Mouse (Mus musculus): ENCODE results near the gene H2al1f. TPM values are rescaled to one million over a fixed set of nuclear protein-coding genes. Genes with fewer than 3 reads are reported as not detected.

Gene H2al1f
- polyA plus RNA-seq, 1 experiment from 2014 or later: not detected

GRCm38 (mm10) chrX:11346756-11347155 lies 31.8 kb downstream of the H2al1f start:
- Histone ChIP-seq H3K27ac (ENCODE audit: low read depth, low read length) (no peak overlapping the region), H3K4me1 (ENCODE audit: control insufficient read depth, insufficient read depth, low read length) (no peaks in the 10 kb centered on the region), H3K9ac (ENCODE audit: low read length) (no peak overlapping the region), H3K4me2 (ENCODE audit: low read length) (no peak overlapping the region), H3K27me3 (replicated peaks; ENCODE audit: control insufficient read depth, insufficient read depth, low read length) (no peaks in the 10 kb centered on the region), H3K4me3 (ENCODE audit: low read depth, low read length) (no peak overlapping the region), H3K36me3 (ENCODE audit: control insufficient read depth, insufficient read depth, low read length) (no peaks in the 10 kb centered on the region), H3K9me3 (replicated peaks; ENCODE audit: control insufficient read depth, low read length) (no peaks in the 10 kb centered on the region)
- no peak for DNase-seq (ENCODE audit: low spot score)
- WGBS: 91% methylated on average over 3 of the region's 3 CpGs
- ATAC-seq: no peak

DNA sequence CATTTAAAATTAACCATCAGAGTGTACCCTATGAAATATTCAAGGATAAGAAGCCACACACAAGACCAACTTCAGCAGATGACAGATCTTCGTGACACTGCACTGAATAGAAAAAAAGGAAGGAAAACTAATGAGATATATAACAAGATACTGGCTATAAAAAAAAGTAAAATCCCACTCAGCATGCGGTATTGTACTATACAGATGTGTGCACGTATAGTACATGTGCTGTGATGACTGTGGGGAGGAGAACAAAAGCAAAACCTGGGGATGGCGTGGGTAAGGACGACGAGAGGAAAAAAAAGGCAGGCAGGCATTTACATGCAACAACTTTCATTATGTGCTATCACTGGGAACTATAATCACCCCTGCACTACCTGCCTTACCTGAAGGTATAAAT lies 45.9 kb downstream of the H2al1f start:
- no peak overlapping the region for H3K4me2 ChIP-seq (ENCODE audit: low read length)
- no peaks in the 10 kb centered on the region for H3K27me3 ChIP-seq (replicated peaks; ENCODE audit: control insufficient read depth, insufficient read depth, low read length)
- H3K4me3 ChIP-seq (ENCODE audit: low read depth, low read length): no peak overlapping the region
- no peak overlapping the region for H3K9ac ChIP-seq (ENCODE audit: low read length)
- ATAC-seq (no peak), DNase-seq (ENCODE audit: low spot score) (no peak)
- H3K9me3 ChIP-seq (replicated peaks; ENCODE audit: control insufficient read depth, low read length): no peaks in the 10 kb centered on the region
- no peaks in the 10 kb centered on the region for H3K36me3 ChIP-seq (ENCODE audit: control insufficient read depth, insufficient read depth, low read length)
- peaks cover 2% of the 10 kb centered on the region; the same call in 1 of the 2 replicates for H3K4me1 ChIP-seq (ENCODE audit: control insufficient read depth, insufficient read depth, low read length)
- H3K27ac ChIP-seq (ENCODE audit: low read depth, low read length): no peak overlapping the region
- WGBS: 80% methylated on average over 6 of the region's 6 CpGs

DNA sequence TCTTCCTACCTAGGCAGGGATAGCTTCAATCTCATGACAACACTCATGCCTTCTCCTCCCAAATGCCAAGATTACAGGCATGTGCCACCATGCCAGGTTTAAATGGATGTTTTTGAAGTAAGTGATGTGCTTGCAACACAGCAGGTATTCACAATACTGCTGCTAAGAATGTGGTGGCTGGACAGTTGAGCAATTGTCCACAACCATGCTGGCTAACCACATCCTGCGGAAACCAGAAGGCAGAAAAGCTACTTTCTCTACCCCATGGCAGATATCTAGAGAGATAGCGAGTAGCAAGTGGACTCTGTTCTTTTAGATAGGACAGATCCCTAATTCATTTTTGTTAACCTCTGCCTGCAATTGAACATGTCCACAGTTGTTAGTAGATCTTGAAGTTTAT lies 46.3 kb downstream of the H2al1f start:
- no peak for ATAC-seq
- H3K36me3 ChIP-seq (ENCODE audit: control insufficient read depth, insufficient read depth, low read length): no peaks in the 10 kb centered on the region

GRCm38 (mm10) chrX:11363890-11364289 lies 48.9 kb downstream of the H2al1f start:
- Histone ChIP-seq H3K4me1 (ENCODE audit: control insufficient read depth, insufficient read depth, low read length) (peaks cover 2% of the 10 kb centered on the region; the same call in 1 of the 2 replicates), H3K27me3 (replicated peaks; ENCODE audit: control insufficient read depth, insufficient read depth, low read length) (no peaks in the 10 kb centered on the region), H3K9ac (ENCODE audit: low read length) (no peak overlapping the region), H3K9me3 (replicated peaks; ENCODE audit: control insufficient read depth, low read length) (no peaks in the 10 kb centered on the region), H3K27ac (ENCODE audit: low read depth, low read length) (no peak overlapping the region), H3K4me3 (ENCODE audit: low read depth, low read length) (no peak overlapping the region), H3K4me2 (ENCODE audit: low read length) (no peak overlapping the region), H3K36me3 (ENCODE audit: control insufficient read depth, insufficient read depth, low read length) (no peaks in the 10 kb centered on the region)
- WGBS: 49% methylated on average over 6 of the region's 6 CpGs
- ATAC-seq: peak; percentile 84
- peak; percentile 74 for DNase-seq (ENCODE audit: low spot score)

More for the DNA sequence above, 46.3 kb downstream of the H2al1f start:
- no peak for DNase-seq (ENCODE audit: low spot score)
- Histone ChIP-seq H3K4me1 (ENCODE audit: control insufficient read depth, insufficient read depth, low read length) (peaks cover 2% of the 10 kb centered on the region; the same call in 1 of the 2 replicates), H3K4me3 (ENCODE audit: low read depth, low read length) (no peak overlapping the region), H3K4me2 (ENCODE audit: low read length) (no peak overlapping the region), H3K27me3 (replicated peaks; ENCODE audit: control insufficient read depth, insufficient read depth, low read length) (no peaks in the 10 kb centered on the region), H3K9me3 (replicated peaks; ENCODE audit: control insufficient read depth, low read length) (no peaks in the 10 kb centered on the region), H3K27ac (ENCODE audit: low read depth, low read length) (no peak overlapping the region), H3K9ac (ENCODE audit: low read length) (no peak overlapping the region)
- WGBS: 96% methylated on average over 2 of the region's 2 CpGs

Other genes starting within 250 kb of the H2al1f start
- not detected in 2 replicates for gene H2al1a, start 15.9 kb upstream of the H2al1f start, polyA plus RNA-seq (2014; fragmentation: Nextera tagmentation; extraction: Ambion mirVana)
- not detected in 2 replicates for gene H2al1b, start 12.7 kb upstream of the H2al1f start, polyA plus RNA-seq (2014; fragmentation: Nextera tagmentation; extraction: Ambion mirVana)
- gene H2al1c, start 9.5 kb upstream of the H2al1f start, polyA plus RNA-seq (2014; fragmentation: Nextera tagmentation; extraction: Ambion mirVana): not detected in 2 replicates
- gene H2al1d, start 6.3 kb upstream of the H2al1f start, polyA plus RNA-seq (2014; fragmentation: Nextera tagmentation; extraction: Ambion mirVana): not detected in 2 replicates
- not detected in 2 replicates for gene H2al1e, start 3.2 kb upstream of the H2al1f start, polyA plus RNA-seq (2014; fragmentation: Nextera tagmentation; extraction: Ambion mirVana)
- gene H2al1g, start 3.1 kb downstream of the H2al1f start, polyA plus RNA-seq (2014; fragmentation: Nextera tagmentation; extraction: Ambion mirVana): not detected in 2 replicates
- gene H2al1h, start 6.3 kb downstream of the H2al1f start, polyA plus RNA-seq (2014; fragmentation: Nextera tagmentation; extraction: Ambion mirVana): not detected in 2 replicates
- gene H2al1i, start 9.5 kb downstream of the H2al1f start, polyA plus RNA-seq (2014; fragmentation: Nextera tagmentation; extraction: Ambion mirVana): not detected in 2 replicates
- gene H2al1j, start 12.7 kb downstream of the H2al1f start, polyA plus RNA-seq (2014; fragmentation: Nextera tagmentation; extraction: Ambion mirVana): not detected in 2 replicates